Mouse (Mus musculus) intestine, embryonic 14.5 days (tissue): ENCODE measurements around the gene Grk6. TPM values are rescaled to one million over a fixed set of nuclear protein-coding genes. Genes with fewer than 3 reads are reported as not detected.
A peak's percentile ranks its signal among the peaks of the same experiment; 100 is the strongest.

Source experiments
- ATAC-seq: fragments of 200-750 bp; cut with Nextera tagmentation; replicated peaks from 2 replicates; pipeline ENCODE4 v1.8.0; 2017; ENCODE audit warnings: low read depth, moderate number of reproducible peaks, moderate TSS enrichment, moderate library complexity; ENCODE audit not compliant: low FRiP score, low TSS enrichment
- DNase-seq: peaks from one replicate; pipeline ENCODE4 v3.0.0-alpha.2; 2018; ENCODE audit warnings: low spot score
- H3K27ac ChIP-seq: fragments of 300-500 bp; sonication (generic); 2 replicates; pipeline ENCODE4 v1.5.1; 2014; ENCODE audit warnings: low read depth, mild to moderate bottlenecking, control low read depth
- H3K27me3 ChIP-seq: fragments of 300-500 bp; sonication (generic); replicated peaks from 2 replicates; pipeline ENCODE4 v1.6.1; 2014; ENCODE audit warnings: low read length, control low read depth; ENCODE audit not compliant: control insufficient read depth, insufficient read depth
- H3K36me3 ChIP-seq: fragments of 300-500 bp; sonication (generic); 2 replicates; pipeline ENCODE4 v1.6.1; 2014; ENCODE audit warnings: low read length, control low read depth; ENCODE audit not compliant: control insufficient read depth, insufficient read depth
- H3K4me1 ChIP-seq: fragments of 300-500 bp; sonication (generic); replicated peaks from 2 replicates; pipeline ENCODE4 v1.6.1; 2014; ENCODE audit warnings: low read length, control low read depth, mixed read lengths; ENCODE audit not compliant: control insufficient read depth, insufficient read depth
- H3K4me2 ChIP-seq: fragments of 300-500 bp; sonication (generic); 2 replicates; pipeline ENCODE4 v1.6.1; 2014; ENCODE audit warnings: low read length
- H3K4me3 ChIP-seq: fragments of 300-500 bp; sonication (generic); 2 replicates; pipeline ENCODE4 v1.5.1; 2014; ENCODE audit warnings: low read depth, low read length, control low read depth, mixed read lengths
- H3K9ac ChIP-seq: fragments of 300-500 bp; sonication (generic); 2 replicates; pipeline ENCODE4 v1.6.1; 2014; ENCODE audit warnings: mild to moderate bottlenecking, low read length
- H3K9me3 ChIP-seq: fragments of 300-500 bp; sonication (generic); 2 replicates; pipeline ENCODE4 v1.6.1; 2016; ENCODE audit warnings: low read length, control low read depth; ENCODE audit not compliant: control insufficient read depth
- WGBS: fragments of 180-500 bp; shearing (Covaris S2); extraction: QIAGEN DNeasy Blood & Tissue Kit; methylation state at CpG from one replicate; pipeline ENCODE4 v1.1.7; 2014; 5-methylcytosine and 5-hydroxymethylcytosine counted together
- polyA plus RNA-seq: library from polyadenylated mRNA; unstranded; fragments of >200 nt; fragmentation: Nextera tagmentation; extraction: Ambion mirVana; gene quantifications from 2 replicates; pipeline ENCODE4 v1.2.1, GENCODE M21; 2014

Gene Grk6
- polyA plus RNA-seq, 1 experiment from 2014 or later, result 55.1 TPM

DNA sequence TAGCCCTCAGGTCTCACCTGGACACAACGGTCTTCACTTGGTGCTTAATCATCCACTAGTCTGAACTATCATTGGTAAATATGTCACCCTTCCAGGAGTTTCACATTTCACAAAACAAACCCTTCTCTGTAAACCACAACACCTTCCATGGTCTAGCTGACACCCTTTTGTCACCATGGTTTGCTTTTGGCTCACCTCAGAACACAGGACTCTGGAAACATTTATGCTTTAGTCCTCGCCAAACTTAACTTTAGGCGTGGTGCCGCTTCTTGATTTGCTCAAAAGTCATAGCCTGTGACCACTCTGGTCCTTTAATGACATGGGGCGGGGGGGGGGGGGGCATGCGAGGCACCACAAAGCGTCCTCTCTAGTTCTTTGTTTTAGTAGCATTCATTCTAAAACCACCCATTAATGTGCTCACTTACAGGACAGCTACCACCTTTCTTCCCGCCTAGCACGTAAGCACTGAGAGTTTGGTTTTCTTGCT is 1.0 kb upstream of the Grk6 start:
- Histone ChIP-seq H3K27ac (peak overlapping the region; percentile 95), H3K4me3 (peak overlapping the region; percentile 87), H3K9me3 (no peaks in the 10 kb centered on the region), H3K9ac (peak overlapping the region; percentile 55), H3K4me1 (peaks cover 26% of the 10 kb centered on the region), H3K27me3 (no peaks in the 10 kb centered on the region), H3K4me2 (peak overlapping the region; percentile 61), H3K36me3 (peaks cover 3% of the 10 kb centered on the region; the same call in 1 of the 2 replicates)
- ATAC-seq, result no peak
- 30% methylated on average over 9 of the region's 9 CpGs for WGBS
- DNase-seq, result no peak

DNA sequence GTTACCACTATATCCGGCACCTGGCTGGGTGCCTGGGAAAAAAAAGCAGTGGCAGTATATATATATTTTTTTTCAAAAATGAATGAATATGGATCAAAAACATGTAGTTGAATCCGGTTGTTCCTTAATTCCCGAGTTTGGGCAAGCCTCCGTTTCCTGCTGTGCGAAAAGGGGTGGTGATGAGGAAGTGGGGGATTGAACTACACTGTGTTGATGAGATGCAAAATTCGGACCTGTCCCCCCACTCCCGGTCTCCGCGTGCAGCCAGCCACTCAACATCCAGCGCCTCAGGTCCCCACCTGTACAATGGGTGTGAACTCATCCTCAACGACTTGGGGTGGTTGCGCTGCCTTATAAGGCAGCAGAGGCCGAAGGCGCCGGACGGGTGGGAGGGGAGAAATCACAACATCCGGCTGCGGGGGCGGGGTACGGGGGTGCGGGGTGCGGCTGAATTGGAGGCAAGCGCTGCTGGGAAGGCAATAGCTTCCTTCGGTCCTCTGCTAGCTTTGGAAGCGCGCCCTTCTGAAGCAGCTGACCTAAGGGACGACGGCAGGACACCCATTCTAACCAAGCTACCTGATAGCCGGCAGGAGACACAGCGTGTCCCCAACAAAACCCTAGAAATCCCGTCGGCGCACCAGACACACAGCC is 461 bp upstream of the Grk6 start:
- ATAC-seq (peak; percentile 79), DNase-seq (no peak)
- H3K4me1 ChIP-seq, result peaks cover 26% of the 10 kb centered on the region

DNA sequence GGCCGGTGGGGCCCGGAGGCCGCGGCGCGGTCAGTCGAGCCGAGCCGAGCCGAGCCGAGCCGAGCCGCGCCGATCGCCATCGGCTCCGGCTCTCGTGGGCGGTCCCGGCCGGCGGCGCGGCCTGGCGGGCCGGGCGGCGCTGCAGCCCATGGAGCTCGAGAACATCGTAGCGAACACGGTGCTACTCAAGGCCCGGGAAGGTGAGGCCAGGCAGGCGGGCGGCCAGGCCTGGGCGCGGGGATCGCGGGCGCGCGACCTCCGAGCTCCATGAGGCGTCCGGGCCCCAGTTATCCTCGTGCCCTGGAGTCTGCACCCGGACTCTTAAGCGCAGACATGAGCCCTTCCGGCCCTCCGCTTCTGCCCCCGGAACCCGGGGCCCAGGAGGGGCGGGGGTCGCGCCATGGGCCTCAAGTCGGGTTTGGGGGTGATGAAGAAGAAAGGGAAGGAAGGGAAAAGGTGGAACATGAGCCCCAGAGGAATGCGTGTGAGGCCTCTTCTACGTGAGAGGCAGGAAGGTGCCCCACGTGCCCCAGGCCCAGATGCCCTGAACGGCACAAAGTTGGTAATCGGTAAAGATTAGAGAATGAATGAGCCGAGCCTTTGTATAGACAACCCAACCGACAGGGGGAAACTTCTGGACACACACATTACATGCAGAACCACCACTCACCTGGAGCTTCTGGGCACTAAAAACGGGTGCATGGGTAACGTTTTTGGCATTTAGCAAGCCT is 654 bp downstream of the Grk6 start:
- Histone ChIP-seq H3K4me2 (peak overlapping the region; percentile 94), H3K9ac (peak overlapping the region; percentile 96), H3K27ac (peak overlapping the region; percentile 95), H3K4me3 (peak overlapping the region; percentile 87), H3K27me3 (no peaks in the 10 kb centered on the region), H3K4me1 (peaks cover 26% of the 10 kb centered on the region), H3K36me3 (peaks cover 19% of the 10 kb centered on the region), H3K9me3 (no peaks in the 10 kb centered on the region)
- ATAC-seq (no peak), DNase-seq (peak; percentile 77)
- under 1% methylated on average over 58 of the region's 66 CpGs for WGBS

More for the DNA sequence above, 461 bp upstream of the Grk6 start:
- Histone ChIP-seq H3K27me3 (no peaks in the 10 kb centered on the region), H3K9me3 (no peaks in the 10 kb centered on the region), H3K36me3 (peaks cover 8% of the 10 kb centered on the region; the same call in 1 of the 2 replicates), H3K9ac (peak overlapping the region; percentile 55), H3K4me2 (peak overlapping the region; percentile 61), H3K4me3 (peak overlapping the region; percentile 87), H3K27ac (peak overlapping the region; percentile 95)
- 2% methylated on average over 33 of the region's 33 CpGs for WGBS

DNA sequence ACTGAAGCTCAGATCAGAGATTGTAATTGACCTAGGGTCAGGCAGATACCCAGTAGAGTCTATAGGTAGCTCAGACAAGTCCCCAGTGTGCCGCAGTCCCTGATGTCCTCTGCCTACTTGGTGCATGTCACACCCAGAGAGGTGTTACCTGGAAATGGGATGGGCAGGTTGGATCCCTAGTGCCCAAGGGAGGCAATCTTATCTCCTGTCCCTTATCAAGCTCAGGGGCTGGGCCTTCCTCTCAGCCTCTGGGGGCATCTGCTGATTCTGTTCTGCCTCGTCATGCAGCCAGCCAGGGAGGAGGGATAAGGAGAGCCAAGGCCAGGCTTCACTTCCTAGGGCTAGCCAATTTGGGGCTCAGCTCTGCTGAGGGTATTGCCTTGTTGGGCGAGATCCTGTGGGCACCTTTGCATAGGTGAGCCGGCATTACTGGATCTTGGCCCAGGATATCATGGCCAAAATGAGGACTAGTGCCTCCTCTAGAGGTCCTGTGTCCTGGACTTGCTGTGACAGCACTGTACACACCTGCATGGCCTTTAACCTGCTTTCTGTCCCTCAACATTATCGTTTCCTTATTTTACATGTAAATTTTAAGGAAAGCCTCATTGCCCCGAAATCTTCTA is 1.7 kb downstream of the Grk6 start:
- Histone ChIP-seq H3K36me3 (peaks cover 30% of the 10 kb centered on the region), H3K9me3 (no peaks in the 10 kb centered on the region), H3K4me2 (peak overlapping the region; percentile 94), H3K4me3 (peak overlapping the region; percentile 87), H3K4me1 (peaks cover 26% of the 10 kb centered on the region), H3K9ac (peak overlapping the region; percentile 96; the same call in 1 of the 2 replicates), H3K27me3 (no peaks in the 10 kb centered on the region), H3K27ac (no peak overlapping the region)
- ATAC-seq, result no peak
- 70% methylated on average over 6 of the region's 6 CpGs for WGBS
- no peak for DNase-seq

- DNase-seq (no peak), ATAC-seq (no peak)
- Histone ChIP-seq H3K9me3 (no peaks in the 10 kb centered on the region), H3K9ac (no peak overlapping the region), H3K27me3 (no peaks in the 10 kb centered on the region), H3K4me3 (no peak overlapping the region), H3K4me2 (no peak overlapping the region), H3K36me3 (peaks cover 40% of the 10 kb centered on the region), H3K4me1 (peaks cover 26% of the 10 kb centered on the region), H3K27ac (no peak overlapping the region)
- 64% methylated on average over 3 of the region's 3 CpGs for WGBS
Observed at GRCm38 (mm10) chr13:55447543-55447943, 2.7 kb downstream of the Grk6 start.

DNA sequence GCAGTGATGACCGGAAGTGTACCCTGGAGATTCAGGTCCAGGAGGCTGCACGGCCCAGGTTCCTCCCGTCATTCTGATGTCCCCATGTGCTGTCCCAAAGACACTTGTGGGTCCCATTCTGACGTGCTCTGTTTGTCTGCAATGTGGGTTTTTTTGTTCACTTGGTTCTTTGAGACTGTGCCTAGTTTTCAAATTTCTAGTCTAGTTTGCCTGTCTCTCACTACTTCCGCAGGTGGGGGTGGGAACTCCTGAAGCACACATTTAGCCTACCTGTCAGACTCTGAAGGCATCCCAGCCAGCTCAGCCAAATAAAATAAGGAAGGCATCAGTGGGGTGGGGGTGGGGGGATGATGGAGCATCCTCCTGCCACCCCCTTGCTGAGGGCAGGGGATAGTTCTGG is 3.3 kb downstream of the Grk6 start:
- H3K9me3 ChIP-seq, result no peaks in the 10 kb centered on the region
- 91% methylated on average over 5 of the region's 5 CpGs for WGBS
- H3K4me2 ChIP-seq, result no peak overlapping the region
- no peak overlapping the region for H3K4me3 ChIP-seq
- DNase-seq, result no peak
- no peaks in the 10 kb centered on the region for H3K27me3 ChIP-seq
- H3K27ac ChIP-seq, result no peak overlapping the region
- peaks cover 45% of the 10 kb centered on the region for H3K36me3 ChIP-seq
- no peak overlapping the region for H3K9ac ChIP-seq
- H3K4me1 ChIP-seq, result peaks cover 26% of the 10 kb centered on the region
- ATAC-seq, result no peak

GRCm38 (mm10) chr13:55449205-55449604 is 4.3 kb downstream of the Grk6 start:
- ATAC-seq, result no peak
- 94% methylated on average over 9 of the region's 9 CpGs for WGBS
- Histone ChIP-seq H3K9ac (no peak overlapping the region), H3K36me3 (peaks cover 56% of the 10 kb centered on the region), H3K9me3 (no peaks in the 10 kb centered on the region), H3K4me3 (no peak overlapping the region), H3K4me2 (no peak overlapping the region), H3K27me3 (no peaks in the 10 kb centered on the region), H3K27ac (no peak overlapping the region), H3K4me1 (peaks cover 21% of the 10 kb centered on the region)
- DNase-seq, result no peak

DNA sequence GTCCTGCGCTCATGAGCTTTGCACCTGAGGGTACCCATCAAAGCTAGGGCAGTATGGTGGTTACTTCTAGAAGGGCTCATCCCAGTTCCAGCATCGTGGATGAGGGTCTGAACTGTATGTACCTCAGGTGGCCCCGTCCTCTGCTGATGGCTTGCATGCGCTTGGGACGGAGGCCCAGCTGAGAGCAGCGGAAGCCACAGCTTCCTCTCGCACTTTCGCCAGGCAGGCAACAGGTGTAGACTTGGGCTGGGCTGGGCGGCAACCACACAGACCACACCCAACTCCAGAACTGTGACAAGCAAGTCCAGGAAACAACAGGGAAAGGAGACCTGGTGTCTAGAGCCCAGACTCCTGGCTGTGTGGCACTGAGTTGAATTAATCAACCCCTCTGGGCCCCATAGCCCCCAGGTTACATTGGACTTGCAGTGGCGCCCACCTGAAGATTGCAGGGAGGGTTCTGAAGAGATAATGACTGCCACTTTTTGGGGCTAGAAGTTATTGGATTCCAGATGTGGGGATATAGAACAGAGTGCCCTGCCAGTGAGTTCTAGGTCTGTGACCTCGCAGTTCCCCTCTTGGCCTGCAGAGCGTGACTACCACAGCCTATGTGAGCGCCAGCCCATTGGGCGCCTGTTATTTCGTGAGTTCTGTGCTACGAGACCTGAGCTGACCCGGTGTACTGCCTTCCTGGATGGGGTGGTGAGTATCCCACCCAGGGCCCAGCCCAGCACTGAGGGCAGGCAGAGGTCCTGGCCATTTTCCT is 5.0 kb downstream of the Grk6 start:
- ATAC-seq, result no peak
- no peak overlapping the region for H3K4me3 ChIP-seq

More for the DNA sequence above, 5.0 kb downstream of the Grk6 start:
- DNase-seq, result no peak
- Histone ChIP-seq H3K4me2 (no peak overlapping the region), H3K27me3 (no peaks in the 10 kb centered on the region), H3K9ac (no peak overlapping the region), H3K4me1 (peaks cover 21% of the 10 kb centered on the region), H3K27ac (no peak overlapping the region), H3K36me3 (peaks cover 63% of the 10 kb centered on the region), H3K9me3 (no peaks in the 10 kb centered on the region)
- 86% methylated on average over 17 of the region's 17 CpGs for WGBS
